Mouse (Mus musculus) E14TG2a.4 (cell line): ENCODE data around the gene Tacc2.

ENCODE experiments used
- H3K27me3 ChIP-seq: 2 replicates; pipeline ENCODE4 v1.6.1; 2014; ENCODE audit warnings: low read length, control low read depth; ENCODE audit not compliant: insufficient read depth
- H3K36me3 ChIP-seq: 2 replicates; pipeline ENCODE4 v1.6.1; 2014; ENCODE audit warnings: low read length, control low read depth; ENCODE audit not compliant: insufficient read depth
- H3K4me1 ChIP-seq: replicated peaks from 2 replicates; pipeline ENCODE4 v1.6.1; 2014; ENCODE audit warnings: low read depth, low read length, control low read depth
- H3K4me3 ChIP-seq: replicated peaks from 2 replicates; pipeline ENCODE4 v1.5.1; 2014; ENCODE audit warnings: mild to moderate bottlenecking, low read length
- H3K9me3 ChIP-seq: 2 replicates; pipeline ENCODE4 v1.6.1; 2014; ENCODE audit warnings: low read length, control low read depth
- CTCF ChIP-seq: conservative IDR thresholded peaks from 2 replicates; pipeline ENCODE4 v1.5.1; 2014; ENCODE audit warnings: low read length
- NANOG ChIP-seq: IDR thresholded peaks from 2 replicates; pipeline ENCODE4 v1.6.1; 2014; ENCODE audit warnings: borderline replicate concordance, low read length, mixed read lengths
- POU5F1 ChIP-seq: IDR thresholded peaks from 2 replicates; pipeline ENCODE4 v1.6.1; 2014; ENCODE audit warnings: low read length, borderline replicate concordance

Tacc2 gene

GRCm38 (mm10) chr7:130563880-130564279, 13.4 kb upstream of the Tacc2 start:
- Histone ChIP-seq H3K27me3 (peaks cover 4% of the 10 kb centered on the region; the same call in 1 of the 2 replicates), H3K9me3 (no peaks in the 10 kb centered on the region), H3K36me3 (no peaks in the 10 kb centered on the region), H3K4me3 (no peak overlapping the region), H3K4me1 (no peaks in the 10 kb centered on the region; the same call in 1 of the 2 replicates)
- no peak for TF ChIP-seq POU5F1
- TF ChIP-seq NANOG = no peak

- Histone ChIP-seq H3K27me3 (peaks cover 4% of the 10 kb centered on the region; the same call in 1 of the 2 replicates), H3K36me3 (no peaks in the 10 kb centered on the region), H3K4me3 (no peak overlapping the region), H3K4me1 (no peaks in the 10 kb centered on the region; the same call in 1 of the 2 replicates), H3K9me3 (no peaks in the 10 kb centered on the region)
- no peak for TF ChIP-seq NANOG
- TF ChIP-seq POU5F1 = no peak
- TF ChIP-seq CTCF = no peak
Observed at GRCm38 (mm10) chr7:130564596-130564995, 12.6 kb upstream of the Tacc2 start.

- Histone ChIP-seq H3K4me1 (peaks cover 3% of the 10 kb centered on the region; the same call in 1 of the 2 replicates), H3K4me3 (no peak overlapping the region), H3K27me3 (no peaks in the 10 kb centered on the region; the same call in 1 of the 2 replicates), H3K9me3 (no peaks in the 10 kb centered on the region), H3K36me3 (no peaks in the 10 kb centered on the region)
- TF ChIP-seq POU5F1 = no peak
Observed at GRCm38 (mm10) chr7:130568783-130569436, 8.3 kb upstream of the Tacc2 start.

- Histone ChIP-seq H3K36me3 (no peaks in the 10 kb centered on the region), H3K27me3 (no peaks in the 10 kb centered on the region; the same call in 1 of the 2 replicates), H3K4me1 (peaks cover 16% of the 10 kb centered on the region), H3K4me3 (no peak overlapping the region), H3K9me3 (no peaks in the 10 kb centered on the region)
- TF ChIP-seq CTCF = no peak
- no peak for TF ChIP-seq POU5F1
- TF ChIP-seq NANOG = no peak
Observed at GRCm38 (mm10) chr7:130570472-130570871, 6.8 kb upstream of the Tacc2 start.

- Histone ChIP-seq H3K27me3 (peaks cover 13% of the 10 kb centered on the region), H3K4me3 (no peak within 1 kb of the TSS; the same call in 1 of the 2 replicates), H3K4me1 (peaks cover 28% of the 10 kb centered on the region), H3K9me3 (no peaks in the 10 kb centered on the region), H3K36me3 (no peaks in the 10 kb centered on the region)
- TF ChIP-seq NANOG (no peak), CTCF (no peak), POU5F1 (no peak)
Observed at GRCm38 (mm10) chr7:130572821-130573220, 4.4 kb upstream of the Tacc2 start, which contains the start of gene Nsmce4a. Nsmce4a (minus strand) TSS chr7:130573118.

GRCm38 (mm10) chr7:130573746-130574145, 3.5 kb upstream of the Tacc2 start:
- Histone ChIP-seq H3K4me3 (no peak overlapping the region; the same call in 1 of the 2 replicates), H3K27me3 (peaks cover 13% of the 10 kb centered on the region), H3K36me3 (no peaks in the 10 kb centered on the region), H3K9me3 (no peaks in the 10 kb centered on the region), H3K4me1 (peaks cover 31% of the 10 kb centered on the region)
- TF ChIP-seq POU5F1 (no peak), NANOG (no peak), CTCF (no peak)

- TF ChIP-seq NANOG = no peak
- TF ChIP-seq POU5F1 = no peak
- no peak for TF ChIP-seq CTCF
- H3K27me3 ChIP-seq = peaks cover 13% of the 10 kb centered on the region
- H3K4me1 ChIP-seq = peaks cover 31% of the 10 kb centered on the region
- H3K9me3 ChIP-seq = no peaks in the 10 kb centered on the region
- peak overlapping the region; percentile 14; the same call in 1 of the 2 replicates for H3K4me3 ChIP-seq
- no peaks in the 10 kb centered on the region for H3K36me3 ChIP-seq
Observed at GRCm38 (mm10) chr7:130574211-130574991, 2.8 kb upstream of the Tacc2 start.

GRCm38 (mm10) chr7:130576981-130577380, 257 bp upstream of the Tacc2 start:
- Histone ChIP-seq H3K4me1 (peaks cover 31% of the 10 kb centered on the region), H3K4me3 (peak overlapping the region; percentile 7; the same call in 1 of the 2 replicates), H3K27me3 (peaks cover 13% of the 10 kb centered on the region), H3K36me3 (no peaks in the 10 kb centered on the region), H3K9me3 (no peaks in the 10 kb centered on the region)
- TF ChIP-seq NANOG = no peak
- TF ChIP-seq POU5F1 = no peak
- TF ChIP-seq CTCF = no peak
